Mouse (Mus musculus): ENCODE results near the gene Ivns1abp.

GRCm38 (mm10) chr1:151370573-151370972 is 26.3 kb downstream of the Ivns1abp start:
- TF ChIP-seq CTCF (IDR thresholded peaks at IDR 0.05; ENCODE audit: low read depth, low read length) (no peak), POLR2A (IDR thresholded peaks at IDR 0.05; ENCODE audit: insufficient read depth, low read length) (no peak), EP300 (IDR thresholded peaks at IDR 0.05; ENCODE audit: insufficient read depth, low read depth, low read length) (no peak)
